Mouse (Mus musculus): ENCODE measurements around the gene Arid3a. TPM values are rescaled to one million over a fixed set of nuclear protein-coding genes. Genes with fewer than 3 reads are reported as not detected.

Arid3a gene
- total RNA-seq, 2 experiments from 2014 or later, result 1.0 to 1.1 TPM

- peak; percentile 97 for DNase-seq
Observed at GRCm38 (mm10) chr10:79908167-79909091, 18.4 kb upstream of the Arid3a start, which contains the start of gene Med16. TSS of gene Med16 (minus strand) at chr10:79908923.

- peak; percentile 61 to 76 for DNase-seq
Observed at GRCm38 (mm10) chr10:79909092-79909922, 17.5 kb upstream of the Arid3a start.

GRCm38 (mm10) chr10:79910556-79910955, 16.3 kb upstream of the Arid3a start, which contains the start of gene Gm26602:
TSS of gene Gm26602 (plus strand) at chr10:79910856.
- DNase-seq, result no peak

GRCm38 (mm10) chr10:79912412-79912811, 14.4 kb upstream of the Arid3a start:
- DNase-seq, result no peak

GRCm38 (mm10) chr10:79914131-79914947, 12.5 kb upstream of the Arid3a start:
- DNase-seq, result no peak

GRCm38 (mm10) chr10:79914948-79915596, 11.8 kb upstream of the Arid3a start:
- no peak for DNase-seq

- no peak for DNase-seq
Observed at GRCm38 (mm10) chr10:79916081-79916480, 10.8 kb upstream of the Arid3a start.

- DNase-seq, result peak; percentile 92 to 94
Observed at GRCm38 (mm10) chr10:79916808-79917531, 9.9 kb upstream of the Arid3a start, which contains the start of gene Kiss1r. TSS of gene Kiss1r (plus strand) at chr10:79916971.

GRCm38 (mm10) chr10:79917532-79918100, 9.2 kb upstream of the Arid3a start:
- DNase-seq, result no peak

GRCm38 (mm10) chr10:79918231-79919078, 8.4 kb upstream of the Arid3a start:
- no peak for DNase-seq

GRCm38 (mm10) chr10:79919251-79919849, 7.5 kb upstream of the Arid3a start:
- DNase-seq, result no peak

- no peak for DNase-seq
Observed at GRCm38 (mm10) chr10:79920056-79920890, 6.6 kb upstream of the Arid3a start.

GRCm38 (mm10) chr10:79920958-79921535, 5.8 kb upstream of the Arid3a start, which contains the start of gene R3hdm4:
TSS of gene R3hdm4 (minus strand) at chr10:79921208.
- DNase-seq, result no peak

- DNase-seq, result no peak
Observed at GRCm38 (mm10) chr10:79921572-79921971, 5.3 kb upstream of the Arid3a start.

- DNase-seq, result peak; percentile 91 to 98
Observed at GRCm38 (mm10) chr10:79924998-79925784, 1.7 kb upstream of the Arid3a start.

- DNase-seq, result peak in 1 of 2 experiments; percentile 66
Observed at GRCm38 (mm10) chr10:79925785-79926490, 905 bp upstream of the Arid3a start.
